Mouse (Mus musculus) liver, embryonic 16.5 days (tissue): ENCODE measurements around the gene Bmpr1a. TPM values are rescaled to one million over a fixed set of nuclear protein-coding genes. Genes with fewer than 3 reads are reported as not detected.

Source experiments
- ATAC-seq: fragments of 200-750 bp; cut with Nextera tagmentation; 2 replicates; pipeline ENCODE4 v1.8.0; 2017; ENCODE audit warnings: low read depth, mild to moderate bottlenecking, moderate number of reproducible peaks, moderate library complexity
- H3K27ac ChIP-seq: fragments of 300-500 bp; sonication (generic); 2 replicates; pipeline ENCODE4 v1.5.1; 2014; ENCODE audit warnings: mild to moderate bottlenecking, low read length
- H3K27me3 ChIP-seq: fragments of 300-500 bp; sonication (generic); 2 replicates; pipeline ENCODE4 v1.6.1; 2014; ENCODE audit warnings: low read depth, low read length, mixed read lengths; ENCODE audit not compliant: control insufficient read depth, insufficient read depth
- H3K36me3 ChIP-seq: fragments of 300-500 bp; sonication (generic); 2 replicates; pipeline ENCODE4 v1.6.1; 2014; ENCODE audit warnings: mild to moderate bottlenecking; ENCODE audit not compliant: control insufficient read depth, insufficient read depth
- H3K4me1 ChIP-seq: fragments of 300-500 bp; sonication (generic); 2 replicates; pipeline ENCODE4 v1.6.1; 2014; ENCODE audit warnings: low read depth, low read length, mixed read lengths; ENCODE audit not compliant: control insufficient read depth
- H3K4me2 ChIP-seq: fragments of 300-500 bp; sonication (generic); 2 replicates; pipeline ENCODE4 v1.6.1; 2014; ENCODE audit warnings: low read depth, low read length, mixed read lengths
- H3K4me3 ChIP-seq: fragments of 300-500 bp; sonication (generic); 2 replicates; pipeline ENCODE4 v1.5.1; 2014; ENCODE audit warnings: low read depth, mild to moderate bottlenecking, low read length
- H3K9ac ChIP-seq: fragments of 300-500 bp; sonication (generic); 2 replicates; pipeline ENCODE4 v1.6.1; 2014; ENCODE audit warnings: low read depth, low read length
- H3K9me3 ChIP-seq: fragments of 300-500 bp; sonication (generic); replicated peaks from 2 replicates; pipeline ENCODE4 v1.6.1; 2016; ENCODE audit warnings: low read length; ENCODE audit not compliant: control insufficient read depth
- WGBS: fragments of 180-500 bp; shearing (Covaris S2); extraction: QIAGEN DNeasy Blood & Tissue Kit; methylation state at CpG from one replicate; pipeline ENCODE4 v1.1.7; 2014; ENCODE audit not compliant: insufficient replicate concordance; 5-methylcytosine and 5-hydroxymethylcytosine counted together
- polyA plus RNA-seq: library from polyadenylated mRNA; unstranded; fragments of >200 nt; fragmentation: Nextera tagmentation; extraction: Ambion mirVana; gene quantifications from 2 replicates; pipeline ENCODE4 v1.2.1, GENCODE M21; 2015

Gene Bmpr1a
- polyA plus RNA-seq, 1 experiment from 2014 or later: 3.0 TPM

DNA sequence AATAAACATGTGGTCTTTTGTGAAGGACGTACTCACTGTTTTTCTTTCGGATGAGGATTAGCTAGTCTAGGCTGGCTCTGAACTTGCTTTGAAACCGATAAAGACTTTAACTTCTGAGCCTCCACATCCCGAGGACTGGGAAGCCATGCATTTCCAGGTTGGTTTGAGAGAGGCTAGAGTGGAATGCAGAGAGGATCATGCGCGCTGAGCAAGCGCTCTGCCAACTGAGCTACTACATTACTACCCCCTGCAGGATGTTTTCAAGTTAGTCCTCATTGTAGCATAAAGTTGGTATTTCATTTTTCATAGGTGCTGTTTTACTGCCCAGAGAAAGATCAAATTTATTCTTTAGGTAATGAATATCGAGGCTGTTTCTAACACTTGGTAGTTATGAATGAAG is 17.0 kb downstream of the Bmpr1a start:
- H3K9ac ChIP-seq: no peak overlapping the region
- H3K4me3 ChIP-seq: no peak overlapping the region
- H3K36me3 ChIP-seq: no peaks in the 10 kb centered on the region
- H3K9me3 ChIP-seq: no peaks in the 10 kb centered on the region
- H3K27ac ChIP-seq: no peak overlapping the region
- no peak for ATAC-seq
- no peaks in the 10 kb centered on the region for H3K27me3 ChIP-seq
- 58% methylated on average over 8 of the region's 8 CpGs for WGBS
- H3K4me1 ChIP-seq: no peaks in the 10 kb centered on the region; the same call in none of the 2 replicates
- H3K4me2 ChIP-seq: no peak overlapping the region

DNA sequence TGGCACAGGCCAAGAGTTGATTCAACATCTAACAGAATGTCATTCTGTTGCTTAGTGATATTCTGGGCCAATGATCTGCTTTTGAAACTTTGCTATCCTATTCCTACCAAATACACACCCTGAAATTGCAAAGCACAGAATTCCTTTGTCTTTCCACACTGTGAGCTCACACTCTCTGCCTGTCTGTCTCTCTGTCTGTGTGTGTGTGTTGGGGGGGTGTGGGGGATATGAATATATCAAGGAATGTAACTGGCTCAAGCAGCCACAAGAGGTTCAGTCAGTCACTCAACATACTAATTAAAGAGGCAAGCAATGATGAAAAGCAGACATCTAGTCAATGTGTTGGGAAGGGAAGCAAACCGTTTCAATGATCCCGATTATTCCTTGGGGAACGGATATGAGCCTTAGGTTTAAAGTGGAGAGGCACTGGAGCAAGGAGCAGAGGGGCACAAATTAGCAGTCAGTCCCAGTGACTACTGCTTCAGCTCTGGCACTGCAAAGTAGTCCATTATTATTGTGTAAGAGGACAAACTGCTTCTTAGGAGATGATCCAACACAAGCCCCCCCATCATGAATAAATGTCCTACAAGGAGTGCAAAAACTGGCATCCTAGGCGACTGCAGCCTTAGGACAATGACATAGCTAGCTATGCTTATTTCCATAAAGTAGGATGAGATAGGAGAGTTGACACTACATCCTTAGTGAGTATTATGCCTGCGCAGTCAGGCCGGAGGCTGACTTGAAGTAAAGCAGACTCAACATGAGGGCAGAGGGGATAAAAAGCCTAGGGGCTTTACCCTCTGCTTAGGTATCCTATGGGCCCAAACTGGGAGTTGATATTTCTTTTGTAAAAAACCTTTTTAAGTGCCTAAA is 19.4 kb downstream of the Bmpr1a start:
- Histone ChIP-seq H3K36me3 (no peaks in the 10 kb centered on the region), H3K4me2 (no peak overlapping the region), H3K27me3 (no peaks in the 10 kb centered on the region), H3K27ac (no peak overlapping the region), H3K4me1 (no peaks in the 10 kb centered on the region; the same call in none of the 2 replicates), H3K9ac (no peak overlapping the region), H3K9me3 (no peaks in the 10 kb centered on the region), H3K4me3 (no peak overlapping the region)
- ATAC-seq: no peak
- WGBS: 62% methylated on average over 6 of the region's 6 CpGs

DNA sequence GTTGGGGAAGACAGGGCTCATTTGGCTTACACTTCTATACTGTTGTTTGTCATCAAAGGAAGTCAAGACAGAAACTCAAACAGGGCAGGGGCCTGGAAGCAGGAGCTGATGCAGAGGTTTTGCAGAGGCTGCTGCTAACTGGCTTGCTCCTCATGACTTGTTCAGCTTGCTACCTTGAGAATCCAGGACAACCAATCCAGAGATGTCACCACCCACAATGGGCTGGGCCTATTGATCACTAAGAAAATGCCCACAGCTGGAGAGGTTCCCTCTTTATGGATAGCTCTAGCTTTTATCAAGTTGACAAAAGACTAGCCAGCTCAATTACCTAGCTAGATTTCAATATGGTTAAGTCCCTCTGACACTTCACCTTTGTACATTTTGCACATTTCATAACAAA is 31.6 kb downstream of the Bmpr1a start:
- H3K36me3 ChIP-seq: no peaks in the 10 kb centered on the region
- no peak for ATAC-seq
- H3K4me1 ChIP-seq: no peaks in the 10 kb centered on the region; the same call in 1 of the 2 replicates
- H3K4me2 ChIP-seq: no peak overlapping the region
- H3K9me3 ChIP-seq: no peaks in the 10 kb centered on the region
- no peak overlapping the region for H3K27ac ChIP-seq
- H3K9ac ChIP-seq: no peak overlapping the region
- no peaks in the 10 kb centered on the region for H3K27me3 ChIP-seq
- H3K4me3 ChIP-seq: no peak overlapping the region

DNA sequence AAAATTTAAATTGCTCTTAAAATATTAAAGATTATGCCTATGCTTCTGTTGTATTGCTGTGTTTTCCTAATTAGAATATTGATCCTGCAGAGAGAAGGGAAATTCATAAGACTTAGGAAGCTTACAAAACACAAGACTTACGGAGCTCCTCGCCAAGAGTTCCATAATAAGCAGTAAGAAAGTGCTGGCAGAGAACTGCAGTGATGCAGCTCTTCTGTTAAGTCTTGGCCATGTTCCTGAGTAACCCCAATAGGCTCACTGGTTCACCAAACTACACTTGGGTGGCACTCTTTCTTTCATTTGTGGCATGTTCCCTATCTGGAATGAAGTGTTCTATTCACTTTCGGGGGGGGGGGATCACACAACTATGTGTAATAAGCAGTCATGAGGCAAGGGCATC is 36.9 kb downstream of the Bmpr1a start:
- H3K27me3 ChIP-seq: no peaks in the 10 kb centered on the region
- 60% methylated on average over 3 of the region's 3 CpGs for WGBS

DNA sequence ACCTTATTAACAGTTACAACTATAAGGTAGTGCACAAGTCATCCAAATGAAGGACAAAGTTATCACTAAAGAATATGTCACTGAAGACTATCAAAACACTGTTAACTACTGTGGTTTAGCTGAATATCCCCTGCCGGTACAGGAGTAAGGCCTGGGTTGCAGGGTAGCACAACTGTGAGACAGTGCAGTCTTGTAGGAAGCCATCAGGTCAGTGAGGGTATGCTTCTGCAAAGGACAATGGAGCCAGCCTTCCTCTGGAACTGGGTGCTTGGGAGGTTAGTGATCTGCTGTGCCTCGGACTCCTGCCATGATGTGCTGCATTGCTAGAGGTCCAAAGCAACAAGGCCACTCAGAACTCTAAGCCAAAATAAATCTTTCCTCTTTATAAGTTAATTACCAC is 43.8 kb downstream of the Bmpr1a start:
- H3K4me1 ChIP-seq: no peaks in the 10 kb centered on the region
- H3K9ac ChIP-seq: no peak overlapping the region
- WGBS: 68% methylated on average over 2 of the region's 2 CpGs
- ATAC-seq: no peak
- no peaks in the 10 kb centered on the region for H3K36me3 ChIP-seq
- H3K27me3 ChIP-seq: no peaks in the 10 kb centered on the region
- H3K27ac ChIP-seq: no peak overlapping the region
- H3K4me3 ChIP-seq: no peak overlapping the region
- no peaks in the 10 kb centered on the region for H3K9me3 ChIP-seq
- no peak overlapping the region for H3K4me2 ChIP-seq

More for the DNA sequence above, 36.9 kb downstream of the Bmpr1a start:
- no peak for ATAC-seq
- Histone ChIP-seq H3K9me3 (no peaks in the 10 kb centered on the region), H3K4me2 (no peak overlapping the region), H3K27ac (no peak overlapping the region), H3K4me3 (no peak overlapping the region), H3K4me1 (no peaks in the 10 kb centered on the region), H3K36me3 (no peaks in the 10 kb centered on the region), H3K9ac (no peak overlapping the region)

DNA sequence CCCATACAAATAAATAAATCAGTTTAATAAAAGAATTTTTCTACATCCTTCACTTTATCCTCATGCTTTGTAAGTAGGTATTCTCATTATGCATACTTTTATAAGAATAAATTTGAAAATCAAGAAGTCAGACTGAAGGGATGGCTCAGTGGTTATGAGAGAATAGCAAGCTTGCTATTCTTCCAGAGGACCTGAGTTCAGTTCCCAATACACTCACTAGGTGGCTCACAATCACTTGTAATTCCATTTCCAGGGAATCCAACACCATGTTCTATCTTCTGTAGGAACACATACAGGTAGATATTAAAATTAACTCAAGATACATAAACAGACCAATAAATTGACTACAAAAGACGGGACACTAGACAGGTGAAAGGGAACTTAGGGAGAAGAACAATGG is 44.3 kb downstream of the Bmpr1a start:
- Histone ChIP-seq H3K36me3 (no peaks in the 10 kb centered on the region), H3K4me2 (no peak overlapping the region), H3K4me1 (no peaks in the 10 kb centered on the region), H3K9ac (no peak overlapping the region), H3K27ac (no peak overlapping the region), H3K27me3 (no peaks in the 10 kb centered on the region), H3K4me3 (no peak overlapping the region), H3K9me3 (no peaks in the 10 kb centered on the region)
- 53% methylated on average over 1 of the region's 1 CpGs for WGBS
- no peak for ATAC-seq

DNA sequence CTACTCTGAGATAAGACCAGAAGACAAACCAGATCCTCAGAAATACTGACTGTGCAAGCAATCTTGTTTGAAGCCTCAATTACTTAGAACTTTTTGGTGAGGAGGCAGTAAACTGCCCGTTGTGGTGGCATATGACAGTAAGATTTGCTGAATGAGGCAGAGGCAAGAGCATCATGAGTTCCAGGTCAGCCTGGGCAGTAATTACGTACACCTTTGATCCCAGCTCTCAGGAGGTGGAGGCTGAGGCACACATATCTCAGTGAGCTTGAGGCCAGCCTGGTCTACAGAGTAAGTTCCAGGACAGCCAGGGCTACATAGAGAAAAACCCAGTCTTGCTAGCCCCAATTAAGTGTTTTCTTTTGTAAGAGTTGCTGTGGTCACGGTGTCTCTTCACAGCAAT is 48.9 kb downstream of the Bmpr1a start:
- 56% methylated on average over 3 of the region's 3 CpGs for WGBS
- no peaks in the 10 kb centered on the region for H3K9me3 ChIP-seq
- ATAC-seq: no peak
- H3K4me2 ChIP-seq: no peak overlapping the region
- H3K9ac ChIP-seq: no peak overlapping the region
- no peaks in the 10 kb centered on the region for H3K36me3 ChIP-seq
- no peaks in the 10 kb centered on the region for H3K27me3 ChIP-seq
- no peak overlapping the region for H3K4me3 ChIP-seq
- no peak overlapping the region for H3K27ac ChIP-seq
- no peaks in the 10 kb centered on the region for H3K4me1 ChIP-seq

DNA sequence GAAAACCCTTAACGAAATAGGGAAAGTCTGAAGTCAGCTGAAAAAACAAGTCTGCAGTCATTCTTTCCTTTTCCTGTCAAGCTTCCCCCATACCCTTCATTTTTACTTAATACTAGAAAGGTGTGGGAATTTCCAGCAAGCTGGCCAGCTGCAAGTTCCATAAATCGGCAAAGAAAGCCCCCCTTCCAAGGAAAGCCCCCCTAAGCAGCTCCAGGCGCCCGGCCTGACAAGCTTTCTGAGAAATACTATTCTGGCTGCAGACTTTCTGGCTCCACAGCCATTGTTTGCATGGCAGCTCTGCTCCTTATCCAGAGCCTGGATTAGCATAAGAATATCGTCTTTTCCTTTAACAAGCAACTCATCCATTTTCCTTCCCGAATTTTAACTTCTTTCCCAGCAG is 49.5 kb downstream of the Bmpr1a start:
- ATAC-seq: no peak
- H3K4me3 ChIP-seq: no peak overlapping the region
- H3K9me3 ChIP-seq: no peaks in the 10 kb centered on the region
- no peaks in the 10 kb centered on the region for H3K27me3 ChIP-seq
- no peak overlapping the region for H3K9ac ChIP-seq
- H3K4me2 ChIP-seq: no peak overlapping the region
- no peaks in the 10 kb centered on the region for H3K4me1 ChIP-seq
- 34% methylated on average over 6 of the region's 6 CpGs for WGBS
- no peak overlapping the region for H3K27ac ChIP-seq
- H3K36me3 ChIP-seq: no peaks in the 10 kb centered on the region

DNA sequence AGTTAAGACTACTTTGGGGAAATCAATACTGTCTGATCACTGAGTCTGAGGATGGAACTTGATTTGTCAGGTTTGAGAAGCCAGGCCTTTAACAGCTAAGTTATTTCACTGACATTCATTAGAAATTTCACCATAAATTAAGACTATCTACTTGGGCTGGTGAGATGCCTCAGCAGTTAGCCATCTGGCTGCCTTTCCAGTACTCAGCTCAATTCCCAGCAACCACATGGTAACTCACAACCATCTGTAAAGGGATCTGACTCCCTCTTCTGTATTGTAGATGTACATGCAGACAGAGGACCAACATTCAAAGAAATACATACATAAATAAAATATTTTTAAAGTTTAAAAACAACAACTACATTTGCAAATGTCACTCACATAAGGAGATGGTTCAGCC is 51.3 kb downstream of the Bmpr1a start:
- Histone ChIP-seq H3K4me2 (no peak overlapping the region), H3K4me3 (no peak overlapping the region), H3K9ac (no peak overlapping the region), H3K4me1 (no peaks in the 10 kb centered on the region), H3K36me3 (no peaks in the 10 kb centered on the region), H3K27ac (no peak overlapping the region), H3K27me3 (no peaks in the 10 kb centered on the region), H3K9me3 (no peaks in the 10 kb centered on the region)
- ATAC-seq: no peak
